Mouse (Mus musculus) midbrain, embryonic 10.5 days (tissue): ENCODE data around the gene Twf2. TPM values are rescaled to one million over a fixed set of nuclear protein-coding genes. Genes with fewer than 3 reads are reported as not detected.

ENCODE experiments used
- DNase-seq: peaks from one replicate; pipeline ENCODE4 v3.0.0-alpha.2; 2017; ENCODE audit warnings: low spot score
- H3K27ac ChIP-seq: fragments of 300-500 bp; sonication (generic); replicated peaks from 2 replicates; pipeline ENCODE4 v1.5.1; 2016; ENCODE audit warnings: mild to moderate bottlenecking
- H3K27me3 ChIP-seq: fragments of 300-500 bp; sonication (generic); 2 replicates; pipeline ENCODE4 v1.6.1; 2016; ENCODE audit warnings: low read depth, mild to moderate bottlenecking; ENCODE audit not compliant: poor library complexity, severe bottlenecking
- H3K36me3 ChIP-seq: fragments of 300-500 bp; sonication (generic); 2 replicates; pipeline ENCODE4 v1.6.1; 2016; ENCODE audit warnings: mild to moderate bottlenecking, moderate library complexity
- H3K4me1 ChIP-seq: fragments of 300-500 bp; sonication (generic); 2 replicates; pipeline ENCODE4 v1.6.1; 2016
- H3K4me3 ChIP-seq: fragments of 300-500 bp; sonication (generic); 2 replicates; pipeline ENCODE4 v1.5.1; 2016; ENCODE audit warnings: mild to moderate bottlenecking, moderate library complexity
- H3K9me3 ChIP-seq: fragments of 300-500 bp; sonication (generic); replicated peaks from 2 replicates; pipeline ENCODE4 v1.6.1; 2016; ENCODE audit warnings: mild to moderate bottlenecking
- WGBS: fragments of 180-500 bp; shearing (Covaris S2); methylation state at CpG from one replicate; pipeline ENCODE4 v1.1.7; 2016; 5-methylcytosine and 5-hydroxymethylcytosine counted together
- polyA plus RNA-seq: library from polyadenylated mRNA; unstranded; fragments of >200 nt; fragmentation: Nextera tagmentation; extraction: Ambion mirVana; gene quantifications from 2 replicates; pipeline ENCODE4 v1.2.1, GENCODE M21; 2016

The Twf2 gene
- 69.7 and 74.8 TPM in 2 replicates for polyA plus RNA-seq

- peaks cover 10% of the 10 kb centered on the region for H3K36me3 ChIP-seq
- H3K4me1 ChIP-seq: peaks cover 61% of the 10 kb centered on the region
- peak within 1 kb of the TSS; percentile 74 for H3K4me3 ChIP-seq
- 2% methylated on average over 53 of the region's 61 CpGs for WGBS
- peak; percentile 92 for DNase-seq
- no peaks in the 10 kb centered on the region for H3K9me3 ChIP-seq
- H3K27ac ChIP-seq: peak within 1 kb of the TSS; percentile 86
- peaks cover 8% of the 10 kb centered on the region; the same call in 1 of the 2 replicates for H3K27me3 ChIP-seq
Measured at GRCm38 (mm10) chr9:106202819-106203636, at the start of gene Twf2. Gene Twf2 (plus strand): TSS chr9:106203108.

- peaks cover 58% of the 10 kb centered on the region for H3K4me1 ChIP-seq
- DNase-seq: no peak
- H3K36me3 ChIP-seq: peaks cover 51% of the 10 kb centered on the region
- H3K27ac ChIP-seq: peak overlapping the region; percentile 73; the same call in 1 of the 2 replicates
- H3K9me3 ChIP-seq: no peaks in the 10 kb centered on the region
- H3K4me3 ChIP-seq: no peak overlapping the region
- WGBS: 92% methylated on average over 9 of the region's 9 CpGs
- H3K27me3 ChIP-seq: peaks cover 10% of the 10 kb centered on the region
Measured at GRCm38 (mm10) chr9:106154106-106154505, 48.8 kb upstream of the Twf2 start.

GRCm38 (mm10) chr9:106156419-106156818, 46.5 kb upstream of the Twf2 start:
- Histone ChIP-seq H3K4me1 (peaks cover 53% of the 10 kb centered on the region), H3K27ac (peak overlapping the region; percentile 73), H3K4me3 (no peak overlapping the region), H3K36me3 (peaks cover 36% of the 10 kb centered on the region), H3K27me3 (no peaks in the 10 kb centered on the region), H3K9me3 (no peaks in the 10 kb centered on the region)
- peak; percentile 78 for DNase-seq
- 65% methylated on average over 5 of the region's 5 CpGs for WGBS

GRCm38 (mm10) chr9:106156921-106157622, 45.8 kb upstream of the Twf2 start:
- no peaks in the 10 kb centered on the region for H3K9me3 ChIP-seq
- peaks cover 30% of the 10 kb centered on the region for H3K36me3 ChIP-seq
- H3K27ac ChIP-seq: peak overlapping the region; percentile 47
- peaks cover 53% of the 10 kb centered on the region for H3K4me1 ChIP-seq
- 82% methylated on average over 21 of the region's 21 CpGs for WGBS
- H3K4me3 ChIP-seq: no peak overlapping the region
- H3K27me3 ChIP-seq: peaks cover 4% of the 10 kb centered on the region; the same call in 1 of the 2 replicates
- no peak for DNase-seq

- 85% methylated on average over 10 of the region's 10 CpGs for WGBS
Measured at GRCm38 (mm10) chr9:106157623-106157925, 45.3 kb upstream of the Twf2 start.

GRCm38 (mm10) chr9:106158037-106158491, 44.8 kb upstream of the Twf2 start, which contains the start of gene Glyctk:
Gene Glyctk (minus strand): TSS chr9:106158138.
- 88% methylated on average over 6 of the region's 6 CpGs for WGBS
- H3K9me3 ChIP-seq: no peaks in the 10 kb centered on the region

More at GRCm38 (mm10) chr9:106157623-106157925, 45.3 kb upstream of the Twf2 start:
- H3K36me3 ChIP-seq: peaks cover 25% of the 10 kb centered on the region
- no peak overlapping the region for H3K4me3 ChIP-seq
- DNase-seq: no peak
- no peaks in the 10 kb centered on the region for H3K9me3 ChIP-seq
- peak overlapping the region; percentile 47; the same call in 1 of the 2 replicates for H3K27ac ChIP-seq
- H3K27me3 ChIP-seq: peaks cover 4% of the 10 kb centered on the region; the same call in 1 of the 2 replicates
- peaks cover 53% of the 10 kb centered on the region for H3K4me1 ChIP-seq

GRCm38 (mm10) chr9:106159237-106159636, 43.7 kb upstream of the Twf2 start:
- DNase-seq: no peak
- Histone ChIP-seq H3K27ac (no peak overlapping the region), H3K4me3 (peak overlapping the region; percentile 69), H3K27me3 (peaks cover 4% of the 10 kb centered on the region; the same call in 1 of the 2 replicates), H3K4me1 (peaks cover 53% of the 10 kb centered on the region), H3K9me3 (no peaks in the 10 kb centered on the region), H3K36me3 (peaks cover 8% of the 10 kb centered on the region)
- 82% methylated on average over 9 of the region's 9 CpGs for WGBS

More at GRCm38 (mm10) chr9:106158037-106158491, 44.8 kb upstream of the Twf2 start, which contains the start of gene Glyctk:
- no peak for DNase-seq
- no peak within 1 kb of the TSS for H3K4me3 ChIP-seq
- H3K4me1 ChIP-seq: peaks cover 53% of the 10 kb centered on the region
- peaks cover 4% of the 10 kb centered on the region; the same call in 1 of the 2 replicates for H3K27me3 ChIP-seq
- peak within 1 kb of the TSS; percentile 47; the same call in 1 of the 2 replicates for H3K27ac ChIP-seq
- H3K36me3 ChIP-seq: peaks cover 20% of the 10 kb centered on the region

GRCm38 (mm10) chr9:106159784-106160301, 43.1 kb upstream of the Twf2 start:
- WGBS: 2% methylated on average over 24 of the region's 24 CpGs
- Histone ChIP-seq H3K36me3 (peaks cover 3% of the 10 kb centered on the region), H3K4me1 (peaks cover 49% of the 10 kb centered on the region), H3K4me3 (peak overlapping the region; percentile 69), H3K9me3 (no peaks in the 10 kb centered on the region), H3K27ac (peak overlapping the region; percentile 98), H3K27me3 (peaks cover 4% of the 10 kb centered on the region; the same call in 1 of the 2 replicates)
- DNase-seq: peak; percentile 90

- Histone ChIP-seq H3K4me1 (peaks cover 43% of the 10 kb centered on the region), H3K36me3 (no peaks in the 10 kb centered on the region; the same call in 1 of the 2 replicates), H3K27ac (peak overlapping the region; percentile 98), H3K9me3 (no peaks in the 10 kb centered on the region), H3K27me3 (peaks cover 4% of the 10 kb centered on the region; the same call in 1 of the 2 replicates), H3K4me3 (peak overlapping the region; percentile 69)
- DNase-seq: no peak
- WGBS: 46% methylated on average over 5 of the region's 5 CpGs
Measured at GRCm38 (mm10) chr9:106160426-106160825, 42.5 kb upstream of the Twf2 start.

GRCm38 (mm10) chr9:106166709-106167108, 36.2 kb upstream of the Twf2 start:
- DNase-seq: no peak
- H3K4me1 ChIP-seq: peaks cover 11% of the 10 kb centered on the region
- WGBS: 90% methylated on average over 2 of the region's 2 CpGs

GRCm38 (mm10) chr9:106167241-106167640, 35.7 kb upstream of the Twf2 start:
- no peak overlapping the region for H3K4me3 ChIP-seq
- DNase-seq: no peak
- H3K27ac ChIP-seq: no peak overlapping the region
- no peaks in the 10 kb centered on the region for H3K36me3 ChIP-seq
- H3K9me3 ChIP-seq: no peaks in the 10 kb centered on the region
- H3K4me1 ChIP-seq: peaks cover 13% of the 10 kb centered on the region
- H3K27me3 ChIP-seq: peaks cover 9% of the 10 kb centered on the region
- 80% methylated on average over 3 of the region's 3 CpGs for WGBS

More at GRCm38 (mm10) chr9:106166709-106167108, 36.2 kb upstream of the Twf2 start:
- Histone ChIP-seq H3K27me3 (peaks cover 11% of the 10 kb centered on the region), H3K27ac (no peak overlapping the region), H3K4me3 (no peak overlapping the region), H3K36me3 (no peaks in the 10 kb centered on the region), H3K9me3 (no peaks in the 10 kb centered on the region)

- peaks cover 17% of the 10 kb centered on the region for H3K4me1 ChIP-seq
- H3K36me3 ChIP-seq: no peaks in the 10 kb centered on the region
- DNase-seq: no peak
- peaks cover 9% of the 10 kb centered on the region for H3K27me3 ChIP-seq
- WGBS: 38% methylated on average over 1 of the region's 1 CpGs
- no peak overlapping the region for H3K4me3 ChIP-seq
- no peaks in the 10 kb centered on the region for H3K9me3 ChIP-seq
- no peak overlapping the region for H3K27ac ChIP-seq
Measured at GRCm38 (mm10) chr9:106167703-106168102, 35.2 kb upstream of the Twf2 start.
